Mouse (Mus musculus): ENCODE results near the gene Usp40. TPM values are rescaled to one million over a fixed set of nuclear protein-coding genes. Genes with fewer than 3 reads are reported as not detected.
A peak's percentile ranks its signal among the peaks of the same experiment; 100 is the strongest.

Usp40 gene
- polyA plus RNA-seq, 1 experiment, result 18.8 TPM

DNA sequence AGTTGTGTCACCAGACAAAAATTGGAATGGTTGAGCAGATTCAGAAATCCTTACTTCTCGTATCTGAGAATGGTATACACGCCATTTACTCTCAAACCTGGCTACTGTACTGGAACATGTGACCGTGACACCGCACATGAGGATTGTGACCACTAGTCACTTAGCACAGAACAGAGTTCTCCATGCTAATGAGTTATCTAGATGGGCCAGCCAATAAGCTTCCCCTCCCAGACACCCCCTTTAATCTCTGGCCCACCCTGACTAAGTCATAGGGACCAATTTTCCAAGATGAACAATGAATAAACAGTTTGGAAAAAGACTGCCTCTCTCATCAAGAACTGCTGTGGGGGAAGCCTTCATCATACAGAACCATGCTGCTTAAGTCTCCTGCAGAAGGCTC is 47.6 kb downstream of the Usp40 start:
- H3K27ac ChIP-seq (ENCODE audit: insufficient read depth, low read length), result no peak overlapping the region
- TF ChIP-seq CTCF (IDR thresholded peaks at IDR 0.05; ENCODE audit: borderline replicate concordance, insufficient read depth, low read depth, low read length), result no peak

DNA sequence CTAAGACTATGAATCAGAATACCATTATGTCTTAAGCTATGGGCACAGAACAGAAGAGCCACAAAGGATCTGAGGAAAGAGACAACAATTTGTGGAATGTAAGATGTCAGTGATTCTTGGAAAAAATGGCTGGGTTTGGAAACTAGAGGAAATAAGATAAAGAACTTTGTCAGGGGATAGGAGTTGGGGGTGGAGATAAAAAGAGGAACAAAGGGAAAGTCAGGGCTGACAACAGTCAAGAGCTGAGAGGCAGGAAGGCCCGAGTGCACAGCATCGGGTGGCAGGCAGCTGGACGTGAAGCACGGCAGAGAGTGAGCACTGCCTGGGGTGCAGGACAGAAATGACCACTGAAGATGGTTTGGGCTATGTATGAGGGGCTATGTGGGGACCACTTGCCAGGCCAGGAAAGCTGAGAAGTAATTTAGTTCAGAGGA is 48.3 kb downstream of the Usp40 start:
- no peak overlapping the region for H3K27ac ChIP-seq (ENCODE audit: insufficient read depth, low read length)
- no peaks in the 10 kb centered on the region for H3K27me3 ChIP-seq (ENCODE audit: control insufficient read depth, insufficient read depth, low read length)
- 52% methylated on average over 4 of the region's 4 CpGs for WGBS
- no peaks in the 10 kb centered on the region for H3K4me1 ChIP-seq (ENCODE audit: control insufficient read depth, insufficient read depth, low read length)
- DNase-seq, result no peak
- no peak for TF ChIP-seq CTCF (IDR thresholded peaks at IDR 0.05; ENCODE audit: borderline replicate concordance, insufficient read depth, low read depth, low read length)
- no peak for TF ChIP-seq POLR2A (IDR thresholded peaks at IDR 0.05; ENCODE audit: borderline replicate concordance, insufficient read depth, low read length)
- no peak overlapping the region for H3K4me3 ChIP-seq (replicated peaks; ENCODE audit: insufficient read depth, low read depth, low read length)

More for the DNA sequence above, 47.6 kb downstream of the Usp40 start:
- DNase-seq, result no peak
- Histone ChIP-seq H3K4me3 (replicated peaks; ENCODE audit: insufficient read depth, low read depth, low read length) (no peak overlapping the region), H3K27me3 (ENCODE audit: control insufficient read depth, insufficient read depth, low read length) (no peaks in the 10 kb centered on the region), H3K4me1 (ENCODE audit: control insufficient read depth, insufficient read depth, low read length) (no peaks in the 10 kb centered on the region)
- WGBS, result 96% methylated on average over 4 of the region's 4 CpGs

- no peaks in the 10 kb centered on the region for H3K4me1 ChIP-seq (ENCODE audit: control insufficient read depth, insufficient read depth, low read length)
- H3K27ac ChIP-seq (ENCODE audit: insufficient read depth, low read length), result no peak overlapping the region
- H3K27me3 ChIP-seq (ENCODE audit: control insufficient read depth, insufficient read depth, low read length), result no peaks in the 10 kb centered on the region
- H3K4me3 ChIP-seq (replicated peaks; ENCODE audit: insufficient read depth, low read depth, low read length), result no peak overlapping the region
- no peak for DNase-seq
- TF ChIP-seq CTCF (IDR thresholded peaks at IDR 0.05; ENCODE audit: borderline replicate concordance, insufficient read depth, low read depth, low read length) (no peak), POLR2A (IDR thresholded peaks at IDR 0.05; ENCODE audit: borderline replicate concordance, insufficient read depth, low read length) (no peak)
- 87% methylated on average over 4 of the region's 4 CpGs for WGBS
These were observed 48.8 kb downstream of the Usp40 start for GRCm38 (mm10) chr1:87959532-87959931.

DNA sequence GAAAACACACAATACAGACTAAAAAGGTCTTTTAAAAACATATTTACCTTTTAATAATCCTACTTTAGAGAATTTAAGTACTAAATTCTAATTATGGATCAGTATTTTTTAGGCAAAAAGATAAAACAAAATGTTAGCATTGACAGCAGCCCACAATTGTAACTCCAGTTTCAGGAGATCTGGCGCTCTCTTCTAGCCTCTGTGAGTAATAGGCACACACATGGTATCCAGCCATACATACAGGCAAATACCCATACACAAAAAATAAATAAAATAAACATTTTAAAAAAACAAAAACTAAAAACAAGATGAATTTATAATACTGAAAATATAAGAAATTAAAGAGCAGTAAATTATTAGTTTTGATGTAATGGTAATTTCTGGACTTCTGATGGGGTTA is 49.4 kb downstream of the Usp40 start:
- 97% methylated on average over 1 of the region's 1 CpGs for WGBS
- Histone ChIP-seq H3K27me3 (ENCODE audit: control insufficient read depth, insufficient read depth, low read length) (no peaks in the 10 kb centered on the region), H3K4me3 (replicated peaks; ENCODE audit: insufficient read depth, low read depth, low read length) (no peak overlapping the region), H3K27ac (ENCODE audit: insufficient read depth, low read length) (no peak overlapping the region), H3K4me1 (ENCODE audit: control insufficient read depth, insufficient read depth, low read length) (no peaks in the 10 kb centered on the region)
- TF ChIP-seq POLR2A (IDR thresholded peaks at IDR 0.05; ENCODE audit: borderline replicate concordance, insufficient read depth, low read length), result no peak
- DNase-seq, result no peak

- 85% methylated on average over 3 of the region's 3 CpGs for WGBS
- Histone ChIP-seq H3K27ac (ENCODE audit: insufficient read depth, low read length) (no peak overlapping the region), H3K27me3 (ENCODE audit: control insufficient read depth, insufficient read depth, low read length) (no peaks in the 10 kb centered on the region), H3K4me3 (replicated peaks; ENCODE audit: insufficient read depth, low read depth, low read length) (no peak overlapping the region), H3K4me1 (ENCODE audit: control insufficient read depth, insufficient read depth, low read length) (peaks cover 2% of the 10 kb centered on the region; the same call in 1 of the 2 replicates)
- DNase-seq, result no peak
- TF ChIP-seq CTCF (IDR thresholded peaks at IDR 0.05; ENCODE audit: borderline replicate concordance, insufficient read depth, low read depth, low read length) (no peak), POLR2A (IDR thresholded peaks at IDR 0.05; ENCODE audit: borderline replicate concordance, insufficient read depth, low read length) (no peak)
These were observed 55.3 kb downstream of the Usp40 start for GRCm38 (mm10) chr1:87953073-87953472.

GRCm38 (mm10) chr1:87951641-87952040 is 56.7 kb downstream of the Usp40 start:
- DNase-seq, result no peak
- Histone ChIP-seq H3K4me3 (replicated peaks; ENCODE audit: insufficient read depth, low read depth, low read length) (no peak overlapping the region), H3K27ac (ENCODE audit: insufficient read depth, low read length) (no peak overlapping the region), H3K27me3 (ENCODE audit: control insufficient read depth, insufficient read depth, low read length) (no peaks in the 10 kb centered on the region), H3K4me1 (ENCODE audit: control insufficient read depth, insufficient read depth, low read length) (peaks cover 9% of the 10 kb centered on the region)
- TF ChIP-seq POLR2A (IDR thresholded peaks at IDR 0.05; ENCODE audit: borderline replicate concordance, insufficient read depth, low read length) (no peak), CTCF (IDR thresholded peaks at IDR 0.05; ENCODE audit: borderline replicate concordance, insufficient read depth, low read depth, low read length) (no peak)
- 84% methylated on average over 3 of the region's 3 CpGs for WGBS

DNA sequence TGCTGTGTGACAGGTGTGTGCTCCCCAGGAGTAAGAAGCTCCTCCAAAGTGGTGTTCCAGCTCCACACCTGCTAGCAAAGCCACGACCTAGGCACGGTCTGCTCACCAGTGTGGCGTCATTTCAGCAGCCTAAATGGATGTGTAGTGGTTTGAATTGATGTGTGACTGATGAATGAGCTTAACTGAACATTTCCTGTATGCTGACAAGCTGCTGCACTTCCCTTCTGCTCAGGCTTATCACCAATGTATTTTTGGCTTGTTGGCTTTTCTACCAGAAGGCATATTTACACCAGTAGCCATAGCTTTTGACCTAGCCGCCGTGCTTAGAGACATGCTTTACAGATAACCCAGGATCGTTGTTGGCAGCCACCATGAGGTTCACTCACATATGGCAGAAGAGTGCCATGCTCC is 60.7 kb downstream of the Usp40 start:
- peak; percentile 48 to 57 for DNase-seq
- H3K27ac ChIP-seq (ENCODE audit: insufficient read depth, low read length), result 0 out of 2 replicates have a peak overlapping the region, but pooled peaks have one; percentile 1
- 22% methylated on average over 6 of the region's 6 CpGs for WGBS
- H3K27me3 ChIP-seq (ENCODE audit: control insufficient read depth, insufficient read depth, low read length), result no peaks in the 10 kb centered on the region
- H3K4me1 ChIP-seq (ENCODE audit: control insufficient read depth, insufficient read depth, low read length), result peaks cover 9% of the 10 kb centered on the region
- no peak overlapping the region for H3K4me3 ChIP-seq (replicated peaks; ENCODE audit: insufficient read depth, low read depth, low read length)
- TF ChIP-seq POLR2A (IDR thresholded peaks at IDR 0.05; ENCODE audit: borderline replicate concordance, insufficient read depth, low read length), result no peak
- no peak; the same call in 1 of the 2 replicates for TF ChIP-seq CTCF (IDR thresholded peaks at IDR 0.05; ENCODE audit: borderline replicate concordance, insufficient read depth, low read depth, low read length)

- 95% methylated on average over 1 of the region's 1 CpGs for WGBS
- no peak for DNase-seq
- H3K27ac ChIP-seq (ENCODE audit: insufficient read depth, low read length), result no peak overlapping the region
These were observed 66.6 kb downstream of the Usp40 start for GRCm38 (mm10) chr1:87941765-87942164.

More at GRCm38 (mm10) chr1:87941765-87942164, 66.6 kb downstream of the Usp40 start:
- Histone ChIP-seq H3K27me3 (ENCODE audit: control insufficient read depth, insufficient read depth, low read length) (no peaks in the 10 kb centered on the region), H3K4me3 (replicated peaks; ENCODE audit: insufficient read depth, low read depth, low read length) (no peak overlapping the region), H3K4me1 (ENCODE audit: control insufficient read depth, insufficient read depth, low read length) (no peaks in the 10 kb centered on the region; the same call in none of the 2 replicates)
- no peak for TF ChIP-seq CTCF (IDR thresholded peaks at IDR 0.05; ENCODE audit: borderline replicate concordance, insufficient read depth, low read depth, low read length)
- TF ChIP-seq POLR2A (IDR thresholded peaks at IDR 0.05; ENCODE audit: borderline replicate concordance, insufficient read depth, low read length), result no peak
